Mouse (Mus musculus) bone marrow, adult 2 months (tissue): ENCODE results near the gene Ddx58.

Experiments
- CTCF ChIP-seq: fragments of 200-500 bp; IDR thresholded peaks from 2 replicates; pipeline ENCODE4 v1.5.1; 2011; ENCODE audit warnings: low read length, control low read depth; ENCODE audit not compliant: control insufficient read depth, insufficient read depth
- POLR2A ChIP-seq: fragments of 200-500 bp; IDR thresholded peaks from 2 replicates; pipeline ENCODE4 v1.6.1; 2011; ENCODE audit warnings: low read depth, mild to moderate bottlenecking, control low read depth, low read length, borderline replicate concordance; ENCODE audit not compliant: control insufficient read depth

- no peak for TF ChIP-seq POLR2A
- TF ChIP-seq CTCF, result 0 out of 2 replicates have a peak, but pooled peaks have one; percentile 12
Observed at GRCm38 (mm10) chr4:40217910-40218309, 21.7 kb downstream of the Ddx58 start.
